Mouse (Mus musculus) embryo, embryonic 11.5 days (tissue): ENCODE results near the gene Tbc1d4.
A peak's percentile ranks its signal among the peaks of the same experiment; 100 is the strongest.
"Not testable (repeated sequence)": the region's sequence is repeated elsewhere in the genome, so short reads cannot be mapped to it uniquely, and the experiment has no call there.

Experiments
- DNase-seq: peaks from one replicate; pipeline ENCODE4 v3.0.0-alpha.2; 2012; ENCODE audit warnings: low read depth, low spot score

Gene Tbc1d4

DNA sequence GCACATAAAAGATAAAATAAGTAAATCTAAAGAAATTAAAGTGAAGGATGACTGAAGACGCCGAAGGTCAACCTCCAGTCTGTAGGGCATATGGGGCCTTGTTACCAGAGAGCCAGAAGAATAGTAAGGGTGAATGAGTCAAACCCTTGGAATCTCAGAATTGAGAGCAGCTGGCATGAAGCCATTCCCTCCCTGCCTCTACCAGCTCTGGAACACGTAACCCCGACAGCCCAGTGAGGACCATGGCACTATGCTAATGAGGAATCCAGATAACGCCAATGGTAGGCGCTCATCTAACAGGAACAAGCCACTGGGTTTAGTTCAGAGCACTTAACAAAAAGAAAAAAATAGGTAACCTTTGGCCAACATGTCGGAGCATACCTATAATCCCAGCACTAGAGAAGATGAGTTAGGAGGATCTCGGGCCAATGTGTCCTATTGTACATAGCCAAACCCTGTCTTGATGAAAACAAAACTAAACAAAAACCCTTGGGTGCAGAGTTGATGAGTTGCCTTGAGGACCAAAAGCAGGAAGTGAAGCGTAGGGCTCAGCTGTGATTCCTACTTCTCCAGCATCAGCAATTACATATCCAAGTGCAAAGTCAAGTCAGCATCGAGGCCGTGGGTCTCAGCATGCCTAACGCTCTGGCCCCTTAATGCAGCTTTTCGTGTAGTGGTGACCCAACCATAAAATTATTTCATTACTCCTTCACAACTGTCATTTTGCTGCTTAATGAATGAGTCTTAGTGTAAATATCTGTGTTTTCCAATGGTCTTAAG is 13.5 kb downstream of the Tbc1d4 start:
- no peak for DNase-seq

DNA sequence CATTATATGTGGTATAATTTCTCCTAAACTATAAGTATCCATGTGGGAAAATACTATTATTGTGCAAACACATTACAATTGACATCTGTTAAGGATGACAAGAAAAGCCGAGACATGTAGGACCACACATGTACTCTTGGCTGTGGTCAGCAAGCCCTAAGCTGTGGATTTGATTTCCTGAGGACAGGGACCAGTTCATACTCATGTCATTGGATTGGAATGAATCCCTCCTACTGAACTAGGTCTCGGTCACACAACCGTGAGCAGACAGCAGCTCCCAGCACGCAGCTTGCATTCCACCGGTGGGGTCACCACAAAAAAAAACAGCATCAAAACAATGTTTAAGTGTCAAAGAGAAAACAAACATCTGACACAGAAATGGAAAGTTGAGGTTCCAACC is 15.0 kb downstream of the Tbc1d4 start:
- DNase-seq, result no peak

DNA sequence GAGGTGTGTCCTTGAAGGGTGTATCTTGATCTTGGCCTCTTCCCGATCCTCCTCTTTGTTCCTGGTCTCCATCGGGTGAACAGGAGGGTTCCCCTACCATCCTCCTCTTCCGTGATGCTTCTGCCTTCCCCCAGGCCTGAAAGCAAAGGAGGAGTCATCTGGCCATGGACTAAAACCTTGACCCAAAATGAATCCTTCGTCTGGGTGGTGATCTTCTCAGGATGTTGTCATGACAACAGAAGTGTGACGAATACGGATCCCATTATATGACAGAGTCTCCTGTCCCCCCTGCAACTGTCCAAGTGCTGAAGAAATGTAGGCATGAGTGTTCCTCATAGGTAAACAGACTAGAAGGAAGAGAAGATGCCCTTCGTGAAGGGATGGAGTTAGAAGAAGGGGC is 15.7 kb downstream of the Tbc1d4 start:
- DNase-seq, result no peak

DNA sequence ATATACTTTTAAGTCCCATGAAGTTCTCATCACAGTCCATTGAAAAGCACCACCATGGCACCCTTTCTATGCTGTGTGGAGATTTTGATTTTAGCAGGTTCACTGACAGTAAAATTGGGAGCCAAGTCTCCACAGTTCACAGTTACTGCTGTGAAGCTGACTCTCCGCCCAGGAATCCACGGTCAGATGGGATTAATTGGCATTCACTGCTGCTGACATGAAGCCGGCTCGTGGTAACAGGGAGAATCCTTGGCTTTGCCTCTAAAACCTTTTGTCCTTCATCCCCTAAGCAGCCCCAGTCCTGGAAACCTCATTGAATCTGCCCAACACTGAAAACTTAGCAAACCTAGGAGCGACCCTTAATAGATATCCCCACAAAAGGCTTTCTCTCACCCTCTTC is 17.9 kb downstream of the Tbc1d4 start:
- no peak for DNase-seq

DNA sequence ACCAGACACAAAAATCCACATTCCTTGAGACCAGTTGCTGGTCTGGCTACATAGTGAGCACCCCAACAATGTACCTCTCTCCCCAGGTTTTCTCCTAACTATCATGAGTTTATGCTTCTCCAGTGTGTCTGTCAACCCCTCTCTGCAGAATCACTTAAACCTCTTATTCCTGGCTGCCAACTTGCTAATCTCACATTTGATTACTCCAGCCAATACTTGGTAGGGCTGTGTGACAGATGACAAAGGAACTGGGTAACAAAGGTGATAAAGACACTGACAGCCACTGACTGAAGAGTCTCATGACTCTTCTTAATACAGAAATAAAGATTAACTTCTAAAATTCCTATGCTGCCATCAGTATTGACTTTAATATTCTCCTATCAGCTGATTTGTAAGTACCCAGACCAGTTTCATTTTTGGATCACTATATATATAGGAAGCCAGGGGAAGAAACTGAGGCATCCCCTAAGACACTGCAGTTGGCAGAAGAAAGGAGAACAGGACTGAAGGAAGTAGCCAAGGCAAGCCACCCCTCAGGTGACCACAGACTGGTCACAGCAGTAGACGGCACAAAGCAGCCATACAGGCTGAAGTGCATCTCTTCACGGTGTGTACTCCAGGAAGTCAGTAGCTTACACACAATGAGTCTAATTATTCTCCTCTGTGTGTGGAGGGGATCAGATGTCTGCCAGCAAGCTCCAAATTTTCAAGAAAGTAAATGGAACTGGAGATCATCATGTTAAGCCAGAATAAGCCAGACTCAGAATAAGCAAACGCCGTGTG is 20.6 kb downstream of the Tbc1d4 start:
- DNase-seq, result not testable (repeated sequence)

DNA sequence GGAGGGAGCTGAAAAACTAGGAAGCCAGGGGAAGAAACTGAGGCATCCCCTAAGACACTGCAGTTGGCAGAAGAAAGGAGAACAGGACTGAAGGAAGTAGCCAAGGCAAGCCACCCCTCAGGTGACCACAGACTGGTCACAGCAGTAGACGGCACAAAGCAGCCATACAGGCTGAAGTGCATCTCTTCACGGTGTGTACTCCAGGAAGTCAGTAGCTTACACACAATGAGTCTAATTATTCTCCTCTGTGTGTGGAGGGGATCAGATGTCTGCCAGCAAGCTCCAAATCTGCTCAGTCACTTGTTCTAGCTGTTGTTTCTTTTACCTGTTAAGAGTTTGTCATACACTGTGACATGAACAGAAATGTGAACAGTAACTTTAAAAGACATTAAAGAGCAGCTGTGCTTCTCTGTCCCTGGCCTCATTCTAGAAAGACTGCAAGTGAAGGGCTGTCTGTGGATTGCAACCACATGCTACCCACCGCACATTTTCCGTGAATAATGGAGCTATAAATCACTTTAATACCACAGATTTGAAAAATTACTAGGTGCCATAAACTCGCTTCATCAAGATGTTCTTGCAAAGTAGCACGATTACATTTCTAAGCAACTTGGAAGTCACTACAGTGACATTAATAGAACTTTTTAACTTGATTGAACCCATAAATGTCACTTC is 21.5 kb downstream of the Tbc1d4 start:
- peak; percentile 20 for DNase-seq

DNA sequence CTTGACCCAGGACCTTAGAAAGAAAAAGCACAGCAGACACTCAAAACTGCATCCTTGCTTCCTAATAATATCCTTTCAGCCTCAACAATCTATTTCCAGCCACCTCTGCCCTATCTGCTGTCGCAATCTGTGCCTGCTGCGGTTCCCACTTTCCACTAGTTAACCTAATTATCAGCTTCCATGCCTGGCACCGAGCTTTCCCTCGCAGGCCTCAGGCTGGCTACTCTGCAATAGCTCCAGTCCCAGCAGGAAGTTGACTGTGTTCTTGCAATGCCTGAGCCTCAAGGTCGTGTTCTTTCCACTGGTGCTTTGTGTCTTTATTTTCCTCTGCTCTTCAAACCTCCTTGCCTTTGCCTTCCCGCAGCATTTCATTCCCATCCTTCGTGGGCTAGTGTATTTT is 22.9 kb downstream of the Tbc1d4 start:
- no peak for DNase-seq

DNA sequence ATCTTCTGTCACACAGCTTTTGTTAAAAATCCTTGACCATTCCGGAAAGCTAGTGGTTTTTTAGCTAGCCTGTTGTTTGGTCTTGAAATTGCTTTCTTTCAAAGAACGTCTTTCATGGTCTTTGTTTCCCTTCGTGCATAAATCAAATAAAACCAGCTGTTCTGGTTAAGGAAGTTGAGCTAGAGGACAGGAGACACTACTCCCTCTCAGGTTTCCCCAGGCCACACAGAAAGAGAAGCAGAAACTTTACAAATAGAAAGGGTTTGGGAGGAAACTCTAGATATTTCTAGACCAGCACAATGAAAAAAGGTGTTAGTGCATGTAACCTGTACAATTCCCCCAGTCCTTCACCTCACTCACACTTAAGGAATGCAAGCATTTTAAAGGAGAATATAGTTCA is 33.3 kb downstream of the Tbc1d4 start:
- peak; percentile 9 for DNase-seq

DNA sequence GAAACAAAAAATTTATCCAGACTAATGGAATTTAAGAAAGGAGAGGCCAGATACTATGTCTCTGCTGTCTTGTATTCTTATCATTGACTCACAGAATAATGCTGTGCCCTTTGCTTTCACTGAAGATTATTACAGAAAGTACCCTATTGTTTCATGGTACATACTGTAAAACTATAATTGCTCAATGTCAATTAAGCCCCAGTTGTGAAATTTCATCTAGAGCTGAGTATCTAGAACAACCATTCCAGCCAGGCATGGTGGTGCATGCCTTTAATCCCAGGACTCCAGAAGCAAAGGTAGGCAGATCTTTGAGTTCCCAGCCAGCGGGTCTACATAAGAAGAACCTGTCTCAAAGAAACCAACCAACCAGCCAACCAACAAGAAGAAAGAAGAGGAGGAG is 34.5 kb downstream of the Tbc1d4 start:
- no peak for DNase-seq

DNA sequence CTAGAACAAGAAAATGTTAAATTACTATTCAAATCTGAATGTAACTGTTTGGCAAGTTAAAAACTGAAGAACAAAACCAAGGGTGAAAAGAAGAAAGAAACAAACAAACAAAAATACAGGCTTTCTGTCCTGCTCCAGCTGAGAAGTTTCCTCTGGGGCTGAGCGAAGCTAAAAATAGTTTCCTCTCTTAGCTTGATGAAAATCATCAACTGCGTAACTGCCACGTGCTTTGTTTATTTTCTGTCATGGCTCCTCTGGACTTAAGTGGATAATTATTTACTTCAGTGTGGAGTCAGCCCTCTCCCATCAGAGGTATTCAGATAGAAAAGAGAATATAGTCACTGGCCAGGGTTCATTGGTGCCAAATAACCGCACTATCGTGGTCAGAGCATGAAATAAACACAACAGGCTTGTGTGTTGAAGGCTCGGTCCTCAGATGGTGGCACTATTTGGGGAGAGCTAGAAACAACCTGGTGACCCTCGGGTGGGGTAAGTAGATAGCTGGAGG is 35.8 kb downstream of the Tbc1d4 start:
- DNase-seq, result no peak

DNA sequence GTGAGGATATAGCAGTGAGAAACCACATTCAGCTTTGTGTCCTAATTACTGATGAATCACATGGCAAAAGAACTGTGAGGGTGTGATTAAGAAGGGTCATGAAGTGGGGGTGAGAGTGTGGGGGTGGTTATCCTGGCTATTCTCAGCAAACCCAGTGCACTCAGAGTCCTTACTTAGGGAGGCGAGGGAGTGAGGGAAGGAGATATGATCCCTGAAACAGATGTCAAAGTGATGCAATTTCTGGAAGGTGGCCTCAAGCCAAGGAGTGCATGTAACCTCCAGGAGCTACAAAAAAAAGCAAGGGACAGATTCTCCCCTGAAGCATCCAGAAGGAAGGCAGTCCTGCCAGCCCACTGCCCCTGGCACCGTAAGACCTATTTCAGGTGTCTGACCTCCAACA is 40.2 kb downstream of the Tbc1d4 start:
- no peak for DNase-seq

DNA sequence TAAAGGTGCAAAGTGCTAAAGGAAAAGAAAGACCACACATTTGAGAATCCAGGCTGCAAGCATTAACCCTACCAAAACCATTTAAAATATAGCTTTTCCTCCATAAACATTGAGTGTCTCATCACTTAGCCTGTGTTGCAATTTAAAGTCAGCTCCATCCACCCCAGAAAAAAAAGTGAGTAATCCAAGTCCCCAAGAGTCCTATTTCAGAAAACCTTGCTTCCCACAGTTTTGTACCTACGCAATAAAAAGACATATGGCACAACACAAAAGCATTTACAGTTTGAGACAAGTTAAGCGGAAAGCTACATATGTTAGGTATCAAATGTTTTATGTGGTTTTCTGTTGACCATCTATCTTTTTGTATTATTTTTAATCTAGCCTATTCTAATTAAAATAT is 42.3 kb downstream of the Tbc1d4 start:
- no peak for DNase-seq

DNA sequence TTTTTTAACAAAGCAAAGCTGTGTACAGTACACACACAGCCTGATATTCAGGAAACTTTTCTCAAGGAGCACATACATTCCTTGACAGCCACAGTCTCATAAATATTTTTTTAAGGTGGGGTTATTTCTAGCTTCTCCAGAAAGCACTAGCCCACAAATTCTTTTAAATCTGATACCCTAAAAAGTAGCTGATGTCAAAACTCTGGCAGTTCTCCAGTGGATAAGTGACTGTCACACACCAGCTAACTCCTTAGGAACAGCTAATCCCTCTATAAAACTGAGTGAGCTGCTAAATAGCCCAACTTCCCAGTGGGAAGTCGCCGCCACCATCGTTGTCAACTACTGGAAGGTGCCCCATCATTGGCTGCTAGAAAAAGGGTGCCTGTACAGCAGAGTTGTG is 43.3 kb downstream of the Tbc1d4 start:
- DNase-seq, result no peak

DNA sequence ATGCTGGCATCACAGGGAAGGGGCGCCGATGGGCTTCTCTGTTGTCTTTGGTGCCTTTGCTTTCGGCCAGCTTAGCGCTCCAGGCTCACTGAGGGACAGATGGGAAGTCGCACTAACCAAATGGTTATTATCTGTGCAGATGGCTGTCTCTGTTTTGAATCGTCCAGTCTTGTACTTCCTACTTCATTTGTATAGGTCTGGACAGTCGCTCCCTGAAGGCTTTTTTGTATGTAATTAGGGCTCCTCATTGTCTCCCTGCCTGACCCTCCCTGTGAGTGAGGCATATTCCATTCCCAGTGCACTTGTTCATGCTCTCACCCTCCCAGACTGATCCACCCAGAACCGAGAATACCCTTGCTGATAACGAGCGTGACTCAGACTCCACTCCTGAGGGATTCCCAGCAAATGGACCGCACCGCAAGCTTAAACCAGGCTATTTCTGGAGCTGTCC is 47.7 kb downstream of the Tbc1d4 start:
- DNase-seq, result no peak

DNA sequence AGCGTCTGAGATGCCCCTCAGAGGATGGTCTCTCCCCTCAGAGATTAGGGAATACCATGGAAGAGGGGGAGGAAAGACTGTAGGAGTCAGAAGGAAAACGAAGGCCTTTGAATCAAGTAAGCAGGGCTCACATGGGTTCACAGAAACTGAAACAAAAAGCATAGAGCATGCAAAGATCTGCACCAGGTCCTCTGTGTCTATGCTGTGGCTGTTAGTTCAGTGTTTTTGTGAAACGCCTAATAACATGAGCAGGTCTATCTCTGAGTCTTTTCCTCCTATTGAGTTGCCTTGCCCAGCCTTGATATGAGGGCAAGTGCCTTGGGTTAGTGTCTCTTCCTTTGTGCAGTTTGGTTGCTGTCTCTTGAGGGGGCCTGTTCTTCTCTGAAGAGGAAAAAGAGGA is 49.5 kb downstream of the Tbc1d4 start:
- no peak for DNase-seq

DNA sequence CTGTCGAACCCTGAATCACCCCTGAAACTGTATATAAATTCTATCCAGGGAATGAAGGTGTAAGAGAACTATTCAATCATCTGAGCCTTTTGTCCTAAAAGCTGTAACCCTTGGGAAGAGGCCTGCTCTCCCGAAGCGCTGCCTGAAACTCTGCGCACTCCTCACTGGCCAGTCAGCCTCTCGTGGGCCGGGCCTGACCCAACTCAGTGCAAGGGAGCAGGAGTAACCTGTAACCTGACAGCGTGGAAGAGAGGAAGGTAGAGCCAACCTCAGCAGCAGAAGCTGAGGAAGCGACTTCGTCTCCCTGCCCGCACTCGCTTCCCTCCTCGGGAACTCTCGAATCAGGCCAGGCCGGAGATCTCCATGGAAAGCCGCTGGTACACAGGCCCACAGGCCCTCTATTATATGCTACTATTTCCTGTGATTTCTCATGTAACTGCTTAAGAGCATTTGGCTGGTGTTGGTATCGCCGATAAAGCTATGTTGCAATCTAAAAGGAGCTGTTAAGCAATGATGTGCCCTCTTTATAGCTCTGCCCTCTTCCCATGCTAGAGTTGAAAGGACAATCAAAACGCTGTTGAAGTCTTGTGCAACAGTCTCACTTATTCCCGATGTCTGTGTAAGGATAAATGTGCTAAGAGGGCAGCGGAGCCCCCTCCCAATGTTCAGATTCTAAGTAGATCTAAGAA is 60.0 kb downstream of the Tbc1d4 start:
- DNase-seq, result no peak

DNA sequence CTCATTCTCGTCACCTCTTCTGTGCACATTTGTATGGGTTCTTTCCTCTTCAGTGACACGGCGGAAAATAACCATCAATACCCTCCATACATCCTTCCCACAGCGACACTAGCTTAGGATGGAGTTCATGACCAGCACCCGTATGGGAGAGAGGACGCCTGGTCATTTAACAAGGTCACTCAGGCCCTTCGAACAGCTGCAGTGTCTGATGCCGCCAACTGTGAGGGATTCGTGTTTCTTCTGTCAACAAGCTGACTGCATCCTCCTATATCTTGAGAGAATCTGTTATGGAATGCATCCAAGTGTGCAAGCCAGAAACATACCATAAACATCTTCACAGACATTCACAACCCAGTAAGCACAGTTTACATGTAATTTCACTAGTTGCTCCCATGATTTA is 67.1 kb downstream of the Tbc1d4 start:
- no peak for DNase-seq

DNA sequence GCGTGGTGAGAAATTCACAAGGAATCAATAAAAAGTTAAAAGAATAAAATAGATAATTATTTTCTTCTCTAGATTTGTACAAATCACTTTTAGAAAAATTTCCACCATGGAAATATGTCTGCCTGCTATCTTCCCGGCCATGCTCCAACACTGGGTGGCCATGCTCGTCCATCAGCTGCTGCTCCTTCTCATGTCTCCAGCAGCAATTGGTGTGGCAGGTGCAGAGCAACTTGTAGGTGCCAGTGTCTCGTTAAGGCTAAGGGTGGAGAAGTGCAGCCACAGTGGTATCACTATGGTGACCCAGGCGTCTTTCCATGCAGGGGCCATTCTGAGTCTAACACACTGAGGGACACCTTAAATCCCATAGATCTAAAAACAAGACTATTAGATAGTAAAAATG is 67.8 kb downstream of the Tbc1d4 start:
- DNase-seq, result no peak

DNA sequence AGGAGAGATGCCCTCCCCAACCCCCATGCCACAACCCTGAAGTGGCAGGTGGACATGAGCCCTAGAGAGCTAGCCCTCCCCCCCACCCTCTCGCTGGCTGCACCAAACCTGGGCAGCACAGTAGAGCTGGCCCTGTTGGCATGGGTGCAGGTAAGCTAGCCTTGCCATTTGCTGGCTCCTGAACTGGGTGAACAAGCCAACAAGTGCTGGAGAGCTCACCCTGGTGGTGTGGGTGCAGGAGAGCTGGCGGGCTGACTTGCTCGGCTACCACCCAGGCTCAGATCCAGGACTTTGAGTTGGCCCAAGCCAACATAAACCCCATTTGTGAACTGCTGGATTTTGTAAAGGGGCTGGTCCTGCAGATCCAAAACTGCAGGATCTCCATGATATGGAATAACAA is 68.5 kb downstream of the Tbc1d4 start:
- DNase-seq, result no peak

DNA sequence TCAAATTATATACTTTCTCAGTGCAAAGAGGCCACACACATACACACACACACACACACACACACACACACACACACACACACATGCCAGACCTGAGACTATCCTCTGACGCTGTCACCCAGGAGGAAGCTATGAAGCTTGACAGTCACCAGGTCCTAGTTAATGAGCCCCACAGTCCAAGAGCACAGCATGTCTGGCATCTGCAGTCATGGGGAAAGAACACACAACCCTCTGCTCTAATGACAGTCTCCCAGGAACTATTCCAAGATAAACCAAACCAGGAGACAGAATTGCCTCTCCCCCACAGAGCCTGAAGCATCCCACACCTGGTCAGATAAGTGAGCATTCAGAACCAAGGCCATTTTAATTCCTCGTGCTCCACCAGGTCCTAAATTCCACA is 71.1 kb downstream of the Tbc1d4 start:
- DNase-seq, result no peak

DNA sequence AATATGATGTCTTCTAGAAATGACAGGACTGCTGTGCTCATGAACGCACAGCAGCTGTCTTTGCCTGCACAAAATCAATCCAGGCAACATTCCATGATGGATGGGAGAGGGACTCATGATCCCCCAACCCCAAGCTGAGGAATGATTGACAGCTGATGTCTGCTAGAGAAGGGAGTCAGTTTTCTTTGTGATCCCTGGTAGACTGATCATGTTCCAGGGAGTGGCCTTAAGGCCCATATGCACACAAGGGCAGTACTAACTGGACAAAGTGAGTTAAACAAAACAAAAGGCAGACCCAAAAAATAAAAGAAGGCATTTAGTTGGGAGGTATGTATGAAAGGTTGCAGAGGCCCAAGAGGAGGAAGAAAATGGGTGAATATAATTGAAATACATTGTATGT is 71.6 kb downstream of the Tbc1d4 start:
- no peak for DNase-seq
